Mouse (Mus musculus): Measurements from ENCODE around the gene Mdc1.
A peak's percentile ranks its signal among the peaks of the same experiment; 100 is the strongest.
"Not testable (repeated sequence)": the region's sequence is repeated elsewhere in the genome, so short reads cannot be mapped to it uniquely, and the experiment has no call there.

Mdc1 gene

DNA sequence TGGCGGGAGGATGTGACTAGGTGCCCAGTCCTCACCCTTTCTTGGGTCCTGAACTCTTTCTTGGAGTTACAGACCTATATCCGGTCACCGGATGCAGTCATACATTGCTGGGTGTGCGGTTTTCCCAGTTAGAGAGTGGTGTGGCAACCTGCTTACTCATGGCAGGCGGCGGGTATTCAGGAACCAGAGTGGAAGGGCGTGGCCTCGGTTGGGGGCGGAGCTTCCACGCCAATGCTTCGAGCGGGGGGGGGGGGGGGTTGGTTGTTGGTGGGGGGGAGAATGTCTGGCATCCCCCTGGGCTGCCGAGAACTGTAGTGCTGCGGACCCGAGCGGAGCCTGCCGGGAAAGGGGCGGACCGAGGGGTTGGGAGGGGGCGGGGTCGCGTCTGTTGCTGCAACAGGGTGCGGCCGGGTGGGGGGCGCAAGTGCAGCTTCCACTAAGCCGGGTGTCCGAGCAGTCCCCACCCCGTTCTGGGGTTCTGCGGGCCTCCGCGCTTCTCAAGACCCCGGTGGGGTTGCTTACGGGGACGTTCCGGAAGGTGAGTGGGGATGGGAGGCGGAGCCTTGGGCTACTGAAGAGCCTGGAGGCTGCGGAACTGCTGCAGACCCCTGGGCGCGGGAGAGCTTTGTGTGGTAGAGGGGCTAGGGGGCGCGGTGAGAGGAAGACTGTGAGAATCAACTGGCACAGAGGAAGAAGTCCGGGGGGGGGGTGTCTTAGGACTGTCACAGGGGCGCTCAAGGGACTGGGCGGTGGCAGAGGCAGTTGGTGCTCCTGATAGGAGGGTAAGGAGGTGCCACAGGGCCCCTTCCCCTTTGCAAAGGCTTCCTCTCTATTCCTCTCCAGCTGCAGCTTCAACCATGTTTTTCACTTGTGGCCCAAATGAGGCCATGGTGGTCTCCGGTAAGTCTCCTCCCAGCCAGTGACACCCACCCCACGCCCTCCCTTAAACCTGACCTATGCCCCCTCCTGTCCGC lies 18.1 kb upstream of the Mdc1 start, which contains the start of gene Flot1:
TSS of gene Flot1 (plus strand) at position 267 of the 974 bp plus-strand sequence.
- DNase-seq, result peak; percentile 73

GRCm38 (mm10) chr17:35824402-35824801 lies 16.9 kb upstream of the Mdc1 start:
- no peak for DNase-seq

- DNase-seq, result no peak
These were observed 16.0 kb upstream of the Mdc1 start for GRCm38 (mm10) chr17:35825109-35825850.

DNA sequence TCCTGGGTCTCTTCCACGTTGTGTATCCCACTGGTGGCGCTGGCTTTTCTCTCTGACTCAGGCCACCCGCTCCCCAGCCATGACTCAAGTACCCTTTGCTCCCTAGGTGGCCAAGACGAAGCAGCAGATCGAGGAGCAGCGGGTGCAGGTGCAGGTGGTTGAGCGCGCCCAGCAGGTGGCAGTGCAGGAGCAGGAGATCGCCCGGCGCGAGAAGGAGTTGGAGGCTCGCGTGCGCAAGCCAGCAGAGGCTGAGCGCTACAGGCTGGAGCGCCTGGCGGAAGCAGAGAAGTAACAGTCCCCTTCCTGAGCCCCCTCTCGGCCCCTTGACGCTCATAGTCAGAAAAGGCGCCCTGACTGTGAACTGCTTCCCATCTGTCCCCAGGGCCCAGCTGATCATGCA lies 11.6 kb upstream of the Mdc1 start:
- DNase-seq, result peak; percentile 89

DNA sequence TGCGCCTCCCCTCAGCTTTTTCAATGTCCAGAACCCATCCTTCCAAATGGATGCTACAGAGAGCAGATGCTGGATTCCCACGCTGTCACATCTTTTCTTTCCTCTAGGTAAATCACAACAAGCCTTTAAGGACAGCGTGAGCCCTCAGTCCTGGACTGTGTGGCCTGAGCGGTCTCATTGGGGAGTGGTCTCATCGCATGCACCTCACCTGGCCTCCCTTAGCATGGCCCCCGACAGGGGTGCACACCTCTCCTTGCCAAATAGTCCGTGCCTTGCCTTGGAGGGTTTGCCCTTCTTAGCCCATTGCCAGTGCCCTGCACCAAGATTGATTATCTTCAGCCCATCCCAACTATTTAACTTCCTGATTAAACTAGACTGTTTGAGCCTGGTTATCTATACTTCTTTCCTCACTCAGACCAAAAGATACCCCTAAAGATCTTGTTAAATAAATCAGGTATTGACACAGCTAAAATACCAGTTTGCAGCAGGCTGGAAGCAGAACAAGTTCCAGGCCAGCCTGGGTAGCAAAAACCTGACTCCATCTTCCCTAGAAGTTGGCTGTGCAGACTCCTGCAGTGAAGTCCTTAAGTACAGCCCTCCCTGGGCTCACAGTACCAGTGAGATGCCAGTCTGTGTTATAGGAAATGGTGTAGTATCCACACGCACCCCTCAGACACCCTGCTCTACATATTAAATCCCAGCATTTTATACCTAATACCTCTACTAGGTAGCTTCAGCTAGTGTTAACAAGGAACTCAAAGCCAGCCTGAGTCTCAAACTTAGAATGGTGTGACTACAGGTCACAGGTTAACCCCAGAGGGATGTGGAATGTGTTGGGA lies 8.7 kb upstream of the Mdc1 start:
- DNase-seq, result no peak

GRCm38 (mm10) chr17:35833239-35833751 lies 8.0 kb upstream of the Mdc1 start:
- no peak for DNase-seq

GRCm38 (mm10) chr17:35833894-35834293 lies 7.4 kb upstream of the Mdc1 start:
- DNase-seq, result no peak

DNA sequence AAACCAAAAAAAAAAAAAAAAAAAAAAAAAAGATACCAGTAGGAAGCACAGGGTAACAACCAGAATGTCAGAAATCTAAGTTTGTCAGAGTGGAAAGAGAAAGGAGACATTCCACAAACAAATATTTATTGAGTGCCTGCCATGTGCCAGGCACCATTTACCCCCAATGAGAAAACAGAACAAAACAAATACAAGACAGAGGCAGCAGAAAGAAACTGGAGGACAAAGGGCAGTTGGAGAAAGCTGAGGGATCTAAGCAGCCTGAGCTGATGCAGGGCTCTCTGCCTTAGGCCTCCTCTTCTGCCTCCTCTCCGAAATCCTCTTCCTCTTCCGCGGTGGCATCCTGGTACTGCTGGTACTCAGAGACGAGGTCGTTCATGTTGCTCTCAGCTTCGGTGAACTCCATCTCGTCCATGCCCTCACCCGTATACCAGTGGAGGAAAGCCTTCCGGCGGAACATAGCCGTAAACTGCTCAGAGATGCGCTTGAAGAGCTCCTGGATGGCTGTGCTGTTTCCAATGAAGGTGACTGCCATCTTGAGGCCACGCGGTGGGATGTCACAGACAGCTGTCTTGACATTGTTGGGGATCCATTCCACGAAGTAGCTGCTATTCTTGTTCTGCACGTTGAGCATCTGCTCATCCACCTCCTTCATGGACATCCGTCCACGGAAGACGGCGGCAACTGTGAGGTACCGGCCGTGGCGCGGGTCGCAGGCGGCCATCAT lies 6.5 kb upstream of the Mdc1 start:
- DNase-seq, result no peak

- no peak for DNase-seq
These were observed 5.7 kb upstream of the Mdc1 start for GRCm38 (mm10) chr17:35835424-35836140.

DNA sequence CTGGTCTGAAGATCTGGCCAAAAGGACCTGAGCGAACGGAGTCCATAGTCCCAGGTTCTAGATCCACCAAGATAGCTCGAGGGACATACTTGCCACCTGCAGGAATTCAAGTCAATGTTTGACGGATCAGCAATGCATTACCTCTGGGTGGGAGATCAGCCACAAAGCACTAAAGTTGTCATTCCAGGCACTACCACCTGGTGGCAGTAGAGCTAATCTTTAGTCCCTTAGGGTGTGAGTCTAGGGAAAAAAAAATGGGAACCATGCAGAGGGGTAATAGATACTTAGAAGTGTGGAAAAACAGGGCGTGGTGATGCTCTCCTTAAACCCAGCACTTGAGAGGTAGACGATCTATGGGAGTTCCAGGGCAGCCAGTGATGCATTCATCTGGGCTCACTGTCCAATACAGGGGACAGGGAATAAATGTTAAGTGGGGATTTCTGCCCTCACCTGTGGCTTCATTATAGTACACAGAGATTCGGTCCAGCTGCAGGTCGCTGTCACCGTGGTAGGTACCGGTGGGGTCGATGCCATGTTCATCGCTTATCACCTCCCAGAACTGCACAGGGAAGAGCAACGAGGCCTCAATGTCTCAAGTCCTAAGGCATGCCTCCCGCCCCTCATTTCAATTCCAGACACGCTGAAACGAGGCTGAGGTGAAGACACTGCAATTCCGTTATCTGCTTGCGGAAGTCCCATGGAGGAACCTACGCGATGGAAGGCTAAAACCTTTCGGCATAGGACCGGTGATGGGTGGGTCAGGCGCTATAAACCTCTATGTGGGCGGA lies 4.9 kb upstream of the Mdc1 start:
- peak; percentile 90 for DNase-seq

DNA sequence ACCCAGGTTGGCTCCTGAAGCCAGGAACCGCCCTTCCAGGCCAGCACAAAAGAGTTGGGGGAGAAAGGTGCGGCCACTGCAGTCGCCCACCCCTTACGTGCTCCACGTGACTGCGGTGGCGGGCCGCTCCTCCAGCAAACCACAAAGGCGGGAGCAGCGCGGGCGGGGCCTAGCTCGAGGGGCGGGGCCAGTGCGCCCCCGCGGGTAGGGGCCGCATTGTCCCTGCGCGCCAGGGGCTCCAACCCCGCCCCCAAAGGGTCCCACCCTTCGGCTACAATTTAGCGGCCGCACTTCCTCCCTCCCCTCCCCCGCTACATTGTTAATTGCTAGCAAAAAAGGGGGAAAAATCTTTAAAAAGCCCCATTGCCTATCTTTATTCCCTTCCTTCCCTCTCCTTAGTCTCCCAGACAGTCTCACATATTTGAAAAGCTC lies 4.3 kb upstream of the Mdc1 start:
- peak; percentile 90 for DNase-seq

GRCm38 (mm10) chr17:35837487-35837886 lies 3.8 kb upstream of the Mdc1 start:
- DNase-seq, result no peak

DNA sequence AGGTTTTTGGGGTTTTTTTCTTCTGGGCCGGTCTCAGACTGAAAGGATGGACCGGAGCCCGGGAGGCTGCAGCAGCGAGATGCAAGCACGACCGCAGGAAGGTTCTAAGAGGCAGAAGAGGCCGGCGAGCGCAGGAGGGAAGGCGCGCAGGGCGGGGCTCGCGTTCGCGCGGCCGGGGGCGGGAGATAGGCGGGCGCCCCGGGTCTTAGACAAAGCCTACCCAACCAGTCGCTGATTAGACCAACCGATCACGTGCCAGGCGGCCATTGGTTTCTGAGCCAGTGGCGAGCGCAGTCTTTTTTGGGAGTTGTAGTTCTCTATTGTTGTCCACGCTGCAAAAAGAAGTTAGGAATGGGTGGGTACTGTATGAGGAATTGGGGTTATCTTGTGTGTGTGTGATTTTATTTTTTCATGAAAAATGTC lies 3.2 kb upstream of the Mdc1 start, which contains the start of gene Tubb5:
TSS of gene Tubb5 (minus strand) at position 185 of the 423 bp plus-strand sequence.
- peak; percentile 98 for DNase-seq

- DNase-seq, result no peak
These were observed 2.7 kb upstream of the Mdc1 start for GRCm38 (mm10) chr17:35838570-35838969.

DNA sequence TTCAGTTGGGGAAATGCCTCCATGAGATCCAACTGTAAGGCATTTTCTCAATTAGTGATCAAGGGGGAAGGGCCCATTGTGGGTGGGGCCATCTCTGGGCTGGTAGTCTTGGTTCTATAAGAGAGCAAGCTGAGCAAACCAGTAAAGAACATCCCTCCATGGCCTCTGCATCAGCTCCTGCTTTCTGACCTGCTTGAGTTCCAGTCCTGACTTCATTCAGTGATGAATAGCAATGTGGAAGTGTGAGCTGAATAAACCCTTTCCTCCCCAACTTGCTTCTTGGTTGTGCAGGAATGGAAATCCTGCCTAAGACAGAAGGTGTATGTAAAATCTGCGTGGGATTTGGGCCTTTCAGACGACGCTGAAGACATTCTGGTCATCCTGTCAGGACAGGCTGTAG lies 2.3 kb upstream of the Mdc1 start:
- DNase-seq, result not testable (repeated sequence)

DNA sequence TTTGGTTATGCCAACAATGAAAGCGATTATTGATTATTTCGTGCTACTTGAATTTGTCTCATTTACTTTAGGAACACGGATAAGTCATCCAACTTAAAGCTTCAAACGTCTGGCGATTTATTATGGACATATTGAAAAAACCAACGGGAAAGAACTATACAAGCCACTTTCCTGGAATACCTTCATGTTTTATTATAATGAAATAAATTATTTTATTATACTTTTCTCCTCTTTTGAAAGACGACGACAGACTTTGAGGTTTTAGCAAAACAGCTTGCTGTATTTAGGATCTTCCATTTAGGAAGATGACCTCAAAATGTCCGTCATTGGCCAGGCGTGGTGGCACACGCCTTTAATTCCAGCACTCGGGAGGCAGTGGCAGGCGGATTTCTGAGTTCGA lies 754 bp upstream of the Mdc1 start:
- no peak for DNase-seq

- DNase-seq, result no peak
These were observed 691 bp downstream of the Mdc1 start for GRCm38 (mm10) chr17:35842006-35842405.

GRCm38 (mm10) chr17:35843514-35843913 lies 2.2 kb downstream of the Mdc1 start:
- DNase-seq, result no peak

DNA sequence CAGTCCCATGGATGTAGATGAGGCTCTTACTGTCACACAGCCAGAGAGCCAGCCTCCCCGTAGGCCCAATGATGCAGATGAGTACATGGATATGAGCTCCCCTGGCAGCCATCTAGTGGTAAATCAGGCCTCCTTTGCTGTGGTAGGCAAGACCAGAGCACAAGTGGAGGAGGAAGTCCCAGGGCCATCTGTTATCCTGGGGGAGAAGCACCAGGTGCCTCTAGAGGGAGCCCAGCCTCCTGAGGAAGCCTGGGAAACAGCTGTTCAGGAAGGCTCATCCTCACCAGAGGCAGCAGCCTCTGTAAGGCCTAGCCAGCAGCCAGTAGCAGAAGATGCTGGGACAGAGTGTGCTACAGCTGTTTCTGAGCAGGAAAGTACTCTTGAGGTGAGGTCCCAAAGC lies 6.8 kb downstream of the Mdc1 start:
- peak; percentile 72 for DNase-seq

DNA sequence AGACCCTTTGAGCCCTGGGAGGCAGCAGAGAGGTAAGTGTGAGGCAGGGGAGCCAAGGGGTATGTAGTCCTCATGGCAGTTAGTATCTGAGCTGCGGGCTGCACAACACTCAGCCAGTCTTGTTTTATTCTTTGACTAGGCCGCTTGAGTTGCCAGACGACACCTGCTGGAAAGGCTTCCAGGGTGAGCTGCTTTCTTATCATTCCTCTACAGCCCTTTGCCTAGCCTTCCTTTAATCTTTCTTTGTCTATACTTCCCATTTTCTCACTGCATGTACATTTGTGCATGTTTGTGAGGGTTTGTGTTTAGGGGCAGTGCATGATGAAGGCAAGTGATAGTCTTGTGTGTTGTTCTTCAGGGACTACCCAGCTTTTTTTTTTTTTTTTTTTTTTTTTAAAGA lies 9.7 kb downstream of the Mdc1 start:
- no peak for DNase-seq

All from right cerebral cortex, adult 18-20 months (tissue).